Mouse (Mus musculus) Muller cell, postnatal 12 days (primary cell): ENCODE data around the gene Rflna.

Source experiments
- DNase-seq: peaks from one replicate; pipeline ENCODE4 v3.0.0-alpha.2; 2015; ENCODE audit errors: inconsistent ontology term

The Rflna gene

DNA sequence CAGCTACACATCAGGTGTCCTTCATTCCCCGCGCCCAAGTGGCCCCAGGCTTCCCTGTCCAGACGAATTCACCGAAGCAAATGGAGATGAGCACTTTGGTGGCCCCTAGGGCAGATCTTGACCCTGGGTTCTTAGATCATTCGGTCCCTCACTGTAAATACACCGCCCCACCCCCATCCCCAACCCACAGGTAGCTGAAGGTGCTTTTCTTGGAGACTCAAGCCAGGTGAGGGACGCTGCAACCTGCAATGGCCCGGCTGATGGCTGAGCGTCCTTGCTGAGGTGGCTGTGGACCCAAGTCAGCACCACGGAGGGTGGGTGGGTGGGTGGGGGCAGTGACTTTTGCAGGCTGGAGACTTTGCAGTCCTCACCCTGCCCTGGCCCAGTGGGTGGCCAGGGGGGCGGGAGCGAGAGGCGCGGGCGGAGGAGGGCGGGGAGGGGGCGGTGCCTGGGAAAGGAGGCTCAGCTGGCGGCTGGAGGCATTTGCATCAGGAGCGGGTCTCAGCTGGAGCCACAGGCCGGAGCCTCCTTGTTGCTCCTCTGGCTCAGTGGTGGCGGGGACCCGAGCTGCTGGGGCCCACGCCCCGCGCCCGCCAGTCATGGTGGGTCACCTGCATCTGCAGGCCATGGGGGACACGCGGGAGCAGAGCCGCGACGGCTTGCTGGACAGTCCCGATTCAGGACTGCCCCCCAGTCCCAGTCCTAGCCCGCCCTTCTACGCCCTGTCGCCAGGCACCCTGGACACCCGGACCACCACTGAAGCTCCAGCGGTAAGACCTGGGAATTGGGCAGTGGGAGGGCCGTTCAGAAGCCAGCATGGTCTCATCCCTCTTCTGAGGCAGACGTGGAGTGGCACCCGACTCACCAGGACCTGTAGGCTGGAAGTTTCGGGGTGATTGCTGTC is at the start of gene Rflna:
Rflna (plus strand) TSS at position 253 of the 904 bp plus-strand sequence.
- peak; percentile 68 for DNase-seq

DNA sequence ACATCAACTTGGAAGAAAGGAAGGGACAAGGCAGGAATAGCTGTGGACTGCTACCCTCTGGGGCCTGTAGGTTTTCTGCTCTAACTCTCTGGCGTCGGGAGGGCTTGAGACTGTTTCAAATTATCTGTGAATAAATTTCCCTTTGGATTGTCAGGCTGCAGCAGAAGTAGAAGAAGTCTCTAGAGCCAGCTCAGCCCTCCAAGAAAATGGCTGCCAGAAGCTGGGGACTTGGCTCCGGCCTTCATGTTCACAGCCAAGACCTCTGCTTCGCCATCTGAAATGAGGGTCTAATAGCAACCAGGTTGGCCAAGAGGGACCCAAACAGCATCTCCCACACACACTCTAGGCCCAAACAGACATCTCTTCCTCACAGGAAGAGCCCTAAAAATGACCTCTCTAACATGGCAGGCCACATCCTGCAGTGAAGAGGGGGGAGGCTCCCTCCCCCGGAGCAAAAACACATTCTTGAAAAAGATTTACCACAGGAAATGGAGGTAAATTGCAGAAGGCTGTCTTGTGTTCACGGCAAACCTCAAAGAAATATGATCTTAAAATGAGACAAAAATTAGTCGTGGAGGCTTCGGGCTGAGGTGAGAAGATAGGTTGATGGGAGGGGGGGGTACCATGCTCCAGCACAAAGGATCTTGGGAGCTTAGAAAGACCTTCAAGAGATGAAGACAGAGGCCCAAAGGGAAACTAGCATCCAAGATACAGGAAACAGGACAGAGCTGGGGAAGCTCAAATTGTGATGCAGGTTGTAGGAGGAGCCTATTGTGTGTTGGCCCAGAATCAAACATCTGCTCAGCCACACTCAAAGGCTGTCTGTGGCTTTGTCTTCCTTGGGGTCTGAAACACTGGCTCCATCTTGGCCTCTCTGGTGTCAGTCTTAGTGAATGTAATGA is 48.4 kb upstream of the Rflna start:
- no peak for DNase-seq

DNA sequence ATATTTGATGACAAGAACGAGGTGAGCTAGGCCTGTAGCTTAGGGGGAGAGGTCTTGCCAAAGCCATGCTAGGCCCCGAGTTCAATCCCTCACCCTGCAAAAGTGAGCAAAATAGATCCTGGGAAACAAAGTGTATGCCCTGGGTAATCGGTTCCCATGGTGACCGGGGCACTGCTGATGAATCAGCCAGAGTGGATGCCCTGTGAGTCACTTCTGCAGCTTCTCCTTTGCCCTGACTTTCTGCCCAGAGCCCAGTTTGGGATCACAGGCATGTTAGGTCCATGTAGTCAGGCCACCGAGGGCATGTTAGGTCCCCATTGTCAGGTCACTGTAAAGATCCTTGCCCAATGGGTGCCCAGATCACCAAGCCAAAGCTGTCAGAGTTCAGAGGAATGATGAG is 45.5 kb upstream of the Rflna start:
- peak; percentile 85 for DNase-seq

DNA sequence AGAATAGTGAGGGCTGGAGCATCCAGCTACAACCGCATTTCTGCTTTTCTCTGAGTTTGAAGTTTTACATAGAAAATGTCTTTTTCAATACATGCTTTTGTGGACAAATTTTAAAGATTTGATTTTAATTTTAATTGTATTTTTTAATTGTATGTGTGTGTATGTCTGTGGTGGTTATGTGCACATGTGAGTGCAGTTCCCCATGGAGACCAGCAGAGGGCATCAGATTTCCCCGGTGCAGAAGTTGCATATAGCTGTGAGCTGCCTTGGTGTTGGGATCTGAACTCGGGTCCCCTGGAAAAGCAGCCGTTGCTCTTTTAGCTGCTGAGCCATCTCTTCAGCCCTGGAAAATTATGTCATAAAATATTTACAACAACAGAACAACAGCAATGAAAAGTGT is 43.9 kb upstream of the Rflna start:
- DNase-seq: no peak

DNA sequence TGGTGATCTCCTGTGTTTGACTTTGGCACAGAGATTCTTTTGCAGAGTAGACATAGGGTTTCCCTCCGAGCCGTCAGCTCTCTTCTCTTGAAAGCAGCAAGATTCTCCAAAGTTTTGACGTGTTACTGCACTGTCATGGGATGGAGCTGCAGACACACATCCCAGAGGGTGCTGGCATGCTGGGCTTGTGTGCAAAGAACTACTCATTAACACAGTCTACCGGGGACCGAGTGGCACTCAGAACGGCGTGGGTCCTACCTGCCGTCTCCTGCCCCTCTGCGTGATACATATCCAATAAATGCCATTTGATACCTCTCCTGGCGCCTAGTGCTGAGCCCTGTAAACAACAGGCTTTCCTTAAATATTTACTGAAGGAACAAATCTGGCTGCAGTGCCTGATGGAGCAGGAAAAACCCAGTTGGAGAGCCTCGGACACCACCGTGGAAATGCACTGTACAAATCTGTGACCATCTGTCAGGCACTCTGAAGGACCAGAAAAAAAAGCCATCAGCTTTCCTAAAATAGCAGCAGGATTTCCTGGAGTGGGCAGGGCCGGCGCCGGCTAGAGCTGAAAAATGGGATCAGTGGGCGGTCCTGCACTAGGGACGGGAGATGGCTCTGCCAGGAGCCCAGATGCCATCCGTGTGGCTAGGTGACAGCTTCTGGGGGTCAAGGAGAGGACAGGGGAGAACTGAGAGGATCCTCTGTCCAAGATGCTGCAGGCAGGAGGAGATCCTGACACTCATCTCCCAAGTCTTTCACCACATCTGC is 42.7 kb upstream of the Rflna start:
- peak; percentile 85 for DNase-seq

DNA sequence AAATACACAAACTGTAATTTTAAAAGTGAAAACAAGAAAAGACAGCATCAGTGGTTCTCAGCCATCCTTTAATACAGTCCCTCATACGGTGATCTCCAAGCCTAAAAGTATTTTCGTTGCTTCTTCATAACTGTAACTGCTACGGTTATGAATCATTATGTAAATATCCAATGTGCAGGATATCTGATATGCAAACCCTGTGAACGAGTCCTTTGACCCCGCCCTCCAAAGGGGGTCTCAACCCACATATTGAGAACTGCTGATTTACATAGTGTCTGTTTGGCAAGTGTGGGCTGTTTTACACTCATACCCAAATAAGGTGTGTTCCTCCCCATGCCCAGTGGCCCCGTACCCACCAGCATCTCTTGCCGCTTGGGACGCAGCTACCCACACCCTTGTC is 41.6 kb upstream of the Rflna start:
- DNase-seq: no peak

DNA sequence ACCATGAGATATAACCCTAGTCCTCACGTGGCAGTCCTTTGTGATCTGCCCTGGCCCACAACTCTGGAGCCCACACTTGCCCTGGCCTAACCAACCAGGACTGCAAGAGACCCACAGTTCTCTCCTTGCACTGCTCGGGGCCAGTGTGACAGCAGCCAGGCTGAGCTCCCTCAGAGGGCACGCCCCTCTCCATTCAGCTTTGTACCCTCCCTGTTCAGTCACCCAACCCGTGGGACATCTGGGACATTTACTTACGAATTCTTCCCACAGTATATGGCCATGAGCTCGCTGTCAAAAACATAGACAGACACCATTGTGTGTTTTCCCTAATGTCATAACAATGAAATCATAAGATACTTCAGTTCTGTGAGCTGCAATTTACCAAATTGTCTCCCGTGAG is 40.3 kb upstream of the Rflna start:
- DNase-seq: no peak

DNA sequence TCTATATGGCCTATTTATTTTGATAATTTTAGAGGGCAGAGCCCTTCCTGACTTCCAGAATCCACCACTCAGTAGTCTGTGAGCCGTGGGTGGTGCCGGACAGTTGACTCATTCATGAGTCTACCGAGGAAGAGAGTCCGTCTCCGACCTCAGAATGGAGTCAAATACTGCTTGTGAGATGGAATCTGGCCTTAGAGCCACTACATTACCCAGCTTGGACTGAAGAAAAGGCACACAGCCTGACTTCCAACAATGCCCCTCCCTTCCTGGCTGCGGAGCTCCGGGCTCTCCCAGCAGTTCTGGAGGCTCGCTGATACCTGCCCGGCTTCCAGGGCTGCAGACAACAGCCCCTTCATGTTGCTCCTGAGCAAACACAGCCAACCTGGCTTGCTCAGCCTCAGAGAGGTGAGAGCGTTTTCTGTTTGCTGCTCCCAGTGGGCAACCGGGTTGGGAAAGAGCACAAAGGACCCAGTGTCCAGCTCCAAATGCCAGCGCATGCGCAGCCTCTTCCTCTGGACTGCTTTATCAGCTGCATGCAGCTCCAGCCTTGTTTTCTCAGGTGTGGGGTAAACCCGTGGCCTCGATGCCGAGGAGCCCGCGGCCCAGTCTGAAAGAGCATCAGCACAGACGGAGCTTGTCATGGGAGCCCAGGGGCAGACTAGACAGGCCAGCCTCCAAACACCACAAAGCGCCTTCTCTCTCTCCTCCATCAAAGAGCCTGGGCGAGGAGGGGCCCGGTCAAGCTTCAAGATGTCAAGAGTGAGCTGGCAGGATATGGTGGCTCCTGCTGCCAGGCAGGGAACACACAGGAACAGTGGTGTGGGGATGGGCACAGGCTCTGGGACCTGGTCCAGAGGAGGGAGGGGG is 39.0 kb upstream of the Rflna start:
- DNase-seq: peak; percentile 87

DNA sequence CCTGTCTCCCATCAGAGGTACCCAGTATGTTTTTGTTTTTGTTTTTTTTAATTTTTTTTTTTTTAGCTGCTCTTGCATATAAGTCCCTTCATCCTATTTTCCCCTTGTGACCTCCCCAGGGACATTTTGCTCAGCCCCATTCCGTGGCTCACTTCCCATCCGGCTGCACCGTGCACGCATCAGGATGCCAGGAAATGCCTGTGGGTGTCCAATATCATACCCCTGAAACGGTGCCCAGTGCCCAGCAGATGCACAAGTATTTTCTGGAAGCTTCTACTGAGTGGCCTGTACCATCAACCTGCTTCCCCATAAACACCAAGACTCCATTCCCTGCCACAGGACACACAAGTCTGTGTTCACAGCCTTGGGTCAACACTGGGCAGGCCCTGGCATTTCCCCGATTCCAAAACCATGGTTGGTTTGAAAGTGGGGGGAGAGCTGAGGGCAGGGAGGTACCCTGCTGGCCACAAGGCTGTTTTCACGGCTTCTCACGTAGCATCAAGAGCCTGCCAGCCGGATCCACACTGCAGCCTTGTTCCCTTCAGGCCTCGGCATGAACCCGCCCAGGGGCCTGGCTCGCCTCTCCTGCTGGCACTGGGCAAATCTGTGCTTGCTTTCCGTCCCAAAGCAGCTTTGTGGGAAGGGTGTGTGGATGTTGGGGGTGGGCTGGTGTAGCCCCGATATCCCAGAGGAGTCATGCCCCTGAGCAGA is 36.2 kb upstream of the Rflna start:
- peak; percentile 84 for DNase-seq

DNA sequence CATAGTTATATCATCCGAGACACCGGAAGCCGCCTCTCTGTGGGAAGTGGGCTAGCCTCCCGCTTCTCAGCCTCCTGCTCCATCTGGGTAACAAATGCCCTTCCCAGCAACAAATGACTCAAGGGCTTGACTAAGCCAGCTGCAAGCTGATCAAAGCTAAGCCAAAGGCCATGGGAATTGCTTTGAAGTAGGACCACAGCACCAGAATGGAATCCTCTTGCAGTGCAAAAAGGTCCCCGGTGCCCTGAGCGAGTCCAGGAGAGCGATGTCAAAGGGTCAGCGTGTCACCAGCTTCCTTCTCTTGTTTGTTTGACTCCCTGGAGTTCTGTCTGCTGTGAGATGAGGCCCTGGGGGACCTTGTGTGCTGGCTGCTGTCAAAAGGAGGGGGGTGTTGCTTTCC is 33.2 kb upstream of the Rflna start:
- peak; percentile 72 for DNase-seq

DNA sequence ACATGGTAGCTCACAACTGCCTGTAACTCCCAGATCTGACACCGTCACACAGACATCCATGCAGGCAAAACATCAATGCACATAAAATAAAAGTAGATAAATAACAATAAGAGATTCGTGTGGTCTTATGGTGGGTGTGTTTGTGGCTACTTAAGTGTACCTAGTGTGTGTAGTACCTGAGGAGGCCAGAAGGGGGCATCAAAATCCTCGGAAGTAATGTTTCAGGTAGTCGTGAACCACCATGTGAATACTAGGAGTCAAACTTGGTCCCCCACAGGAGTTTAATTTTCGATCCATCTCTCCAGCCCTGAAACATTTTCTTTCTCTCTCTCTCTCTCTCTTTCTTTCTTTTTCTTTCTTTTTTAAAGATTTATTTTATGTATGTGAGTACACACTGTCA is 16.8 kb upstream of the Rflna start:
- DNase-seq: no peak

DNA sequence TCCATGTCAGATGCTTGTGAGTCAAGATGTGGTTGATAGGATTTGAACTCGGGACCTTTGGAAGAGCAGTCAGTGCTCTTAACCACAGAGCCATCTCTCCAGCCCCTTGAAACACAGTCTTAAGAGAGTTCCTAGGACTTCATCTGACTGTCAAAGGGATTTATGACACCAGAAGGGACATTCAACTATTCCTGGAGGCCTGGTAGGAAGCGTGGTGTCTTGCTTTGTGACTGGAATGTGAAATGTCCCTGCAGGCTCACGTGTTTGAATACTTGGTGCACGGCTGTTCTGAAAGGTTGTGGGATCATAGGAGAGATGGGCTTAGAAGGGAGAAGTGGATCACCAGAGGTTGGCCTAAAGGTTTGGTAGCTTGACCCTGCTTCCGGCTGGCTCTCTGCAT is 16.4 kb upstream of the Rflna start:
- DNase-seq: no peak

DNA sequence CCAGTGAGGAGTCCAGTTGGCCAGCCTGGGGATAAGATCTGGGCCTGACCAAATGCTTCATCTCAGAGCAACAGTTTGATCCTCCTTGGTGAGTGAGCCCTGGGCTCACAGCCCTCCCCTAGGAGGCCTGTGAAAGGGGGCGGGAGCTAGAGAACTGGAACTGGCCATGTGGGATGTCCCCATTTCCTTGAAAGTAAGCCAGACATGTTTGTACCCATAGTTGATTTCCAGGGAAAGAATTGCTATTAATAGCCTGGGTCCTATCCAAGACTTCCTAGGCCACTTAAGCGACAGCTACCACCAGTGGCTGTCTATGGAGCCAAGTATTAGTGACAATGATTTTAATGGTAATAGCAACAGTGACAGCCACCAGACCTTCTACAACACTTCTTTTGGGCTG is 13.3 kb upstream of the Rflna start:
- DNase-seq: no peak

DNA sequence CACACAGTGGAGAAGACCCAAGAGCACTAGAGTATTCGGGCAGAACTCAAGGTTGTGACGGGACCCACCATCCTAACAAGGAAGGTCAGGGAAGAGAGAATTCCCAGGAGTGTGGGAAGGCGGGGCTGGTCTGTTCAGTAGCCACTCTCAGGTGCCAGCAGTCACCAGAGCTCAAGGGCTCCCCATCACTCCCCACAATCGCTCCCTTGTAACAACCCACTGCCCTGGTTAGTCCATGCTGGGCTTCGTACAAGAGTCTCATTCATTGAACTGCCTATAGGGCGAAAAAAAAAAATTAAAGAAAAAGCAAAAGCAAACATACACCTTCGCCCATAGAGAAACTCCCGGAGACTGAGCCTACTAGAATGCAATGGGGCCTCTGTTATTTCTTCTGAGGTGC is 10.7 kb upstream of the Rflna start:
- no peak for DNase-seq

DNA sequence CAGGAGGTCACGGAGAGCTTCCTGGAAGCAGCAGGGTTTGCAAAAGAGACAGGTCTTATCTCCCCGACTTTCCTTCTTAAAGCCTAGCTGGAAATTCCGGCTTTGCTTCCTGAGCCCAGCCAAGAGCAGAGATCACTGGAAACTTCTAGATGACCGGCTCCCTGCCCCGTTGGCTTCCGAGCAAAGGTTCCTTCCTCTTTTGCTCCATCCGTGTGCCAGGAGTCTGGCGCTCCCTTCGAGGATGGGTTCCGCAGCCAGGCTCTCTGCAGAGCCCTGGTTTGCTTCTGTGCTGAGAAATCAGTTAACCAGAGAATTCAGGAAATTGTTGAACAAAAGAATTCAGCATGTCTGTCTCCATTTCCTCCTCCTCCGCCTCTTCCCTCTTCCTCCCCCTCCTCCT is 10.1 kb upstream of the Rflna start:
- DNase-seq: no peak

DNA sequence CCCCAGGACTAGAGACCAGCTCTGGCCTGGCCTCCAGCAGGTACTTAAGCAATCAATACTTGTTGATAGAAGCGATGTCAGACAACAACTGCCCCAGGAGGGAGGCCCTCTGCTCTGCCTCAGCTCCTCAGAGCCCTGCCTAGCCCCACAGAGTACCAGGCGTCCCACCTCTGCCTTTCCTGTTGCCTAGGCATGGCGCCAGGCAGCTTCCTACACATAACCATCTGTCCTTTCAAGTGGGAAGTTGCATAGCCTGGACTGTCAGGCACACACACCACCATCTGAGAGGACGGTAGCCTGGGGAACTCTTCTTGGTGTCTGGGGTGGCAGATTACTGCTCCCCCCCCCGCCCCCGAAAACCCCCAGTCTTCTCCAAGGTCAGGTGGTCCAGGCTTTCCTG is 6.2 kb upstream of the Rflna start:
- no peak for DNase-seq

DNA sequence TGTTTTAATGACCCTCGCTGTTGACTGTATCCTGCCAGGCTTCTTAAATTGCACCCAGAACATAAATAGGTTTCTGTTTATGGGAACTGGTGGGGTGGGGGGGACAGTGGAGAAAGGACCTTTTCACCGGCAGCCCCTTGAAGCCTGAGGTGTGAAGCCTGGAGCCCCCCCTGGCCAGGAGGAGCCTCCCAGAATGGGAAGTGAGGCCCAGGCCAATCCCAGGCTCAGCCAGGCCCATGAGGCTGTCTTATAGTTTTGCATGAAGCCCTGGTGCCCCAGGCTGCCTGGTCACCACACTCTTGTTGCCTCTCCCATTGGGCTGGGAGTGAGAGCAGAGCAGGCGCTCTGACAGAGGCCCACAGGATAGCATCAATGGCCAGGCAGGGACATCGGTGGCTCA is 5.1 kb upstream of the Rflna start:
- no peak for DNase-seq

DNA sequence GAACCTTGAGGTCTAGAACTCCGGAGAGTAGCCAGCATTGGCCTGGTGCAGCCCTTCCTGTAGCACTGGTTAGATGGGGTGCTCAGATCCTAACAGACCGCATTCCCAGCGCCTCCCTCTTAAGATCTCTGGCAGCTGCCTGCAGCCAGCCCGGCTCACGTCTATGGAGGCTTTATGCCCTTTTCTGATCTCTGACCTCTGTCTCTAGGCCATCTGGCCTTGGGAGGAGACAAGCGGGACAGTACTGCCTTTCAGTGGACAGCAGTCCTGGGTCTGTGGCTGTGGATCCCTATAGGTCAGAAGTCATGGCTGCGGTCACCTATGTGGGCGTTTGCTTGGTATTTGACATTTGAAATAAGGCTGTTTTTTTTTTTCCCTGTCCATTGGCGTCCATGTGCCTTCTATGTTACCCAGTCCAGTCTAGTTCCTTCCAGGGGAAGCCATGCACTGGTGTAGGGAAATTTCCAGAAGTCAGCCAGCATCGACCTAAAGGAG is 2.2 kb upstream of the Rflna start:
- no peak for DNase-seq

DNA sequence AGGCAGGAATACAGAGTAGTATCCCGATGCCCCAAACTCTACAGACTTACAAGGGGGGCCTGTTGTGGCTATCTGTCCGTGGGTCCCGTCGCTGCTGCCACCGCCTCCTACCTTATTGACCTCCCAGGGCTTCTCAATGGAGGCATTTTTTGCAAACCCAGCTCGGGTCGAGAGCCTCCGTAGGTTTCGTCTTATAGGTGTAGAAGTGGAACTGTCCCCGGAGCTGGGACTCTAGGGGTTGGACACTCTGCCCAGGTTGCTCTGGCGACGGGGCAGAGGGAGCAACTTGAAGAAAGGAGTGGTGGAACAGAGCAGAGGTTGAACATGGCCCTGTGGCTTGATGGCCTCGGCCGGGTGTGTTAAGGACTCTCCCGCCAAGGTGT is 843 bp downstream of the Rflna start:
- no peak for DNase-seq
